Mouse (Mus musculus): ENCODE results near the gene Frem1. TPM values are rescaled to one million over a fixed set of nuclear protein-coding genes. Genes with fewer than 3 reads are reported as not detected.

Gene Frem1
- 0.27 and 0.35 TPM in 2 replicates for polyA plus RNA-seq (2015; fragmentation: Nextera tagmentation; extraction: Ambion mirVana)

GRCm38 (mm10) chr4:83051634-83052577, at the start of gene Frem1:
Gene Frem1, minus strand, starts transcription at chr4:83052339.
- Histone ChIP-seq H3K27me3 (ENCODE audit: insufficient read depth, low read length) (peaks cover 13% of the 10 kb centered on the region; the same call in 1 of the 2 replicates), H3K27ac (ENCODE audit: low read depth) (no peak within 1 kb of the TSS), H3K9ac (replicated peaks) (no peak within 1 kb of the TSS), H3K4me2 (ENCODE audit: low read depth, low read length) (peak within 1 kb of the TSS; percentile 13; the same call in 1 of the 2 replicates), H3K9me3 (ENCODE audit: low read length) (no peaks in the 10 kb centered on the region), H3K4me3 (ENCODE audit: low read depth, low read length) (peak within 1 kb of the TSS; percentile 20; the same call in 1 of the 2 replicates), H3K36me3 (replicated peaks; ENCODE audit: insufficient read depth, low read length) (no peaks in the 10 kb centered on the region), H3K4me1 (ENCODE audit: insufficient read depth) (no peaks in the 10 kb centered on the region)
- no peak for ATAC-seq
- DNase-seq = no peak
- no peak for TF ChIP-seq CTCF (IDR thresholded peaks at IDR 0.05; ENCODE audit: low read depth)
- TF ChIP-seq EP300 (IDR thresholded peaks at IDR 0.05; ENCODE audit: low read depth) = no peak
- WGBS (ENCODE audit: insufficient replicate concordance) = 7% methylated on average over 24 of the region's 24 CpGs

- Histone ChIP-seq H3K4me1 (ENCODE audit: insufficient read depth) (no peaks in the 10 kb centered on the region), H3K9me3 (ENCODE audit: low read length) (no peaks in the 10 kb centered on the region), H3K36me3 (replicated peaks; ENCODE audit: insufficient read depth, low read length) (no peaks in the 10 kb centered on the region), H3K4me3 (ENCODE audit: low read depth, low read length) (no peak overlapping the region), H3K4me2 (ENCODE audit: low read depth, low read length) (no peak overlapping the region), H3K27me3 (ENCODE audit: insufficient read depth, low read length) (no peaks in the 10 kb centered on the region), H3K9ac (replicated peaks) (no peak overlapping the region), H3K27ac (ENCODE audit: low read depth) (no peak overlapping the region)
- no peak for DNase-seq
- no peak for ATAC-seq
- 67% methylated on average over 7 of the region's 7 CpGs for WGBS (ENCODE audit: insufficient replicate concordance)
- no peak for TF ChIP-seq CTCF (IDR thresholded peaks at IDR 0.05; ENCODE audit: low read depth)
- TF ChIP-seq EP300 (IDR thresholded peaks at IDR 0.05; ENCODE audit: low read depth) = no peak
Observed at GRCm38 (mm10) chr4:83099025-83099424, 46.9 kb upstream of the Frem1 start.

- no peak for TF ChIP-seq CTCF (IDR thresholded peaks at IDR 0.05; ENCODE audit: low read depth)
- TF ChIP-seq EP300 (IDR thresholded peaks at IDR 0.05; ENCODE audit: low read depth) = no peak
- no peaks in the 10 kb centered on the region for H3K36me3 ChIP-seq (replicated peaks; ENCODE audit: insufficient read depth, low read length)
- WGBS (ENCODE audit: insufficient replicate concordance) = 80% methylated on average over 2 of the region's 2 CpGs
Observed at GRCm38 (mm10) chr4:83093941-83094340, 41.8 kb upstream of the Frem1 start.

GRCm38 (mm10) chr4:83090691-83091448, 38.7 kb upstream of the Frem1 start:
- 60% methylated on average over 6 of the region's 6 CpGs for WGBS (ENCODE audit: insufficient replicate concordance)
- ATAC-seq (no peak), DNase-seq (no peak)
- no peaks in the 10 kb centered on the region for H3K27me3 ChIP-seq (ENCODE audit: insufficient read depth, low read length)
- H3K36me3 ChIP-seq (replicated peaks; ENCODE audit: insufficient read depth, low read length) = no peaks in the 10 kb centered on the region
- no peak overlapping the region for H3K4me2 ChIP-seq (ENCODE audit: low read depth, low read length)
- H3K4me3 ChIP-seq (ENCODE audit: low read depth, low read length) = no peak overlapping the region
- H3K27ac ChIP-seq (ENCODE audit: low read depth) = no peak overlapping the region
- no peaks in the 10 kb centered on the region for H3K4me1 ChIP-seq (ENCODE audit: insufficient read depth)
- H3K9ac ChIP-seq (replicated peaks) = no peak overlapping the region
- TF ChIP-seq CTCF (IDR thresholded peaks at IDR 0.05; ENCODE audit: low read depth) = no peak
- no peak for TF ChIP-seq EP300 (IDR thresholded peaks at IDR 0.05; ENCODE audit: low read depth)
- H3K9me3 ChIP-seq (ENCODE audit: low read length) = no peaks in the 10 kb centered on the region

More at GRCm38 (mm10) chr4:83093941-83094340, 41.8 kb upstream of the Frem1 start:
- no peaks in the 10 kb centered on the region for H3K9me3 ChIP-seq (ENCODE audit: low read length)
- H3K4me2 ChIP-seq (ENCODE audit: low read depth, low read length) = no peak overlapping the region
- ATAC-seq (no peak), DNase-seq (no peak)
- no peak overlapping the region for H3K9ac ChIP-seq (replicated peaks)
- H3K4me1 ChIP-seq (ENCODE audit: insufficient read depth) = no peaks in the 10 kb centered on the region
- H3K27me3 ChIP-seq (ENCODE audit: insufficient read depth, low read length) = no peaks in the 10 kb centered on the region
- no peak overlapping the region for H3K4me3 ChIP-seq (ENCODE audit: low read depth, low read length)
- no peak overlapping the region for H3K27ac ChIP-seq (ENCODE audit: low read depth)

GRCm38 (mm10) chr4:83080364-83081174, 28.4 kb upstream of the Frem1 start:
- Histone ChIP-seq H3K9me3 (ENCODE audit: low read length) (no peaks in the 10 kb centered on the region), H3K27ac (ENCODE audit: low read depth) (no peak overlapping the region), H3K4me2 (ENCODE audit: low read depth, low read length) (no peak overlapping the region), H3K4me3 (ENCODE audit: low read depth, low read length) (no peak overlapping the region), H3K36me3 (replicated peaks; ENCODE audit: insufficient read depth, low read length) (no peaks in the 10 kb centered on the region), H3K9ac (replicated peaks) (no peak overlapping the region), H3K27me3 (ENCODE audit: insufficient read depth, low read length) (no peaks in the 10 kb centered on the region), H3K4me1 (ENCODE audit: insufficient read depth) (no peaks in the 10 kb centered on the region)
- no peak for DNase-seq
- no peak for ATAC-seq
- WGBS (ENCODE audit: insufficient replicate concordance) = 27% methylated on average over 13 of the region's 13 CpGs
- TF ChIP-seq CTCF (IDR thresholded peaks at IDR 0.05; ENCODE audit: low read depth) (no peak), EP300 (IDR thresholded peaks at IDR 0.05; ENCODE audit: low read depth) (no peak)

All from liver, postnatal 0 days (tissue).